Mouse (Mus musculus): Measurements from ENCODE around the gene Lrrc55.

- TF ChIP-seq POLR2AphosphoS5 (IDR thresholded peaks at IDR 0.05; ENCODE audit: borderline replicate concordance, low read depth, low read length): no peak
- TF ChIP-seq POLR2A (IDR thresholded peaks at IDR 0.05; ENCODE audit: control insufficient read depth in 1 of 2, insufficient read depth in 1 of 2, low read depth in 1 of 2, low read length in 2 of 2, poor library complexity in 1 of 2): no peak
- no peak for TF ChIP-seq GABPA (IDR thresholded peaks at IDR 0.05; ENCODE audit: low read depth, low read length)
Observed at GRCm38 (mm10) chr2:85145346-85145745, 51.7 kb downstream of the Lrrc55 start.
